Mouse (Mus musculus): ENCODE results near the gene Car5b. TPM values are rescaled to one million over a fixed set of nuclear protein-coding genes. Genes with fewer than 3 reads are reported as not detected.

The Car5b gene
- total RNA-seq (2022), result 10 to 100 TPM; 10.1 to 21.4 (median 16.1) TPM

- peak; percentile 93 for DNase-seq
Measured at GRCm38 (mm10) chrX:164027607-164028289, at the start of gene Car5b. Car5b (minus strand) TSS chrX:164027997.

- DNase-seq, result peak; percentile 92
Measured at GRCm38 (mm10) chrX:164076040-164076775, 48.4 kb upstream of the Car5b start, which contains the start of gene Siah1b. Siah1b (minus strand) TSS chrX:164076493.

- no peak for DNase-seq
Measured at GRCm38 (mm10) chrX:164068968-164069367, 41.2 kb upstream of the Car5b start.

GRCm38 (mm10) chrX:164066185-164066584 is 38.4 kb upstream of the Car5b start:
- DNase-seq, result peak; percentile 45

- DNase-seq, result no peak
Measured at GRCm38 (mm10) chrX:164059070-164059469, 31.3 kb upstream of the Car5b start.

- no peak for DNase-seq
Measured at GRCm38 (mm10) chrX:164058523-164058922, 30.7 kb upstream of the Car5b start.

GRCm38 (mm10) chrX:164055726-164056125 is 27.9 kb upstream of the Car5b start:
- no peak for DNase-seq

- no peak for DNase-seq
Measured at GRCm38 (mm10) chrX:164046736-164047135, 18.9 kb upstream of the Car5b start.

- DNase-seq, result no peak
Measured at GRCm38 (mm10) chrX:164042069-164042468, 14.3 kb upstream of the Car5b start.

GRCm38 (mm10) chrX:164038882-164039281 is 11.1 kb upstream of the Car5b start:
- DNase-seq, result no peak

GRCm38 (mm10) chrX:164035931-164036330 is 8.1 kb upstream of the Car5b start:
- no peak for DNase-seq

- DNase-seq, result no peak
Measured at GRCm38 (mm10) chrX:164035401-164035800, 7.6 kb upstream of the Car5b start.

- DNase-seq, result no peak
Measured at GRCm38 (mm10) chrX:164032526-164032925, 4.7 kb upstream of the Car5b start.

GRCm38 (mm10) chrX:164015636-164016035 is 12.2 kb downstream of the Car5b start:
- DNase-seq, result no peak

GRCm38 (mm10) chrX:164014956-164015355 is 12.8 kb downstream of the Car5b start:
- no peak for DNase-seq

- no peak for DNase-seq
Measured at GRCm38 (mm10) chrX:164013318-164013717, 14.5 kb downstream of the Car5b start.

GRCm38 (mm10) chrX:164004809-164005208 is 23.0 kb downstream of the Car5b start:
- no peak for DNase-seq

- no peak for DNase-seq
Measured at GRCm38 (mm10) chrX:163999848-164000247, 27.9 kb downstream of the Car5b start.

GRCm38 (mm10) chrX:163996754-163997153 is 31.0 kb downstream of the Car5b start:
- DNase-seq, result no peak

GRCm38 (mm10) chrX:163987718-163988374 is 40.0 kb downstream of the Car5b start:
- DNase-seq, result no peak

GRCm38 (mm10) chrX:163982129-163982528 is 45.7 kb downstream of the Car5b start:
- DNase-seq, result no peak

GRCm38 (mm10) chrX:163981500-163981899 is 46.3 kb downstream of the Car5b start:
- DNase-seq, result no peak

- DNase-seq, result no peak
Measured at GRCm38 (mm10) chrX:163981092-163981491, 46.7 kb downstream of the Car5b start.
